Mouse (Mus musculus): ENCODE results near the gene Lrmda. TPM values are rescaled to one million over a fixed set of nuclear protein-coding genes. Genes with fewer than 3 reads are reported as not detected.
A peak's percentile ranks its signal among the peaks of the same experiment; 100 is the strongest.

Lrmda gene
- polyA plus RNA-seq, 1 experiment from 2014 or later, result 0.95 TPM

DNA sequence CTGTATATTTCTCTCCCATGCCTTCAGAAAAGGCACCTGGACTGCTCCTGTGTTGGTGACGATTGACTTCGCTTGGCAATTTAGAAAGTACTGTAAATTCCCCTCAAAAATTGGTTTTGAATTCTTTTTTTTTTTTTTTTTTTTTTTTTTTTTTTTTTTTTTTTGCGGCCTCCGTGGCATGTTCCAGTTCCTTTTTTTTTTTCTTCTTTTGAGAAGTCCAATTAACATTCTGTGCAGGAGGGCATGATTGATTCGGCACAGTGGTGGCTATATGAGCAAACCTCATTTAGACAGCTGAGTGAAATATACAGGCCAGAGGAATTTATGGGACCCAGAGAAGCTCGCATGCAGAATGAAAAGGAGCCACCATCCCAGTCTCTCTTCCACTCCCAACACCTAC lies 288.5 kb downstream of the Lrmda start:
- Histone ChIP-seq H3K4me2 (ENCODE audit: low read length) (no peak overlapping the region), H3K27ac (replicated peaks in 1 of 2; ENCODE audit: control insufficient read depth in 1 of 2, insufficient read depth in 1 of 2, low read depth in 2 of 2, low read length in 2 of 2) (no peak overlapping the region), H3K4me1 (ENCODE audit: control insufficient read depth in 2 of 2, insufficient read depth in 2 of 2, low read length in 2 of 2) (no peaks in the 10 kb centered on the region), H3K9me3 (ENCODE audit: control insufficient read depth, low read length) (no peaks in the 10 kb centered on the region), H3K4me3 (ENCODE audit: control insufficient read depth in 1 of 2, insufficient read depth in 1 of 2, low read depth in 1 of 2, low read length in 2 of 2) (no peak overlapping the region), H3K36me3 (ENCODE audit: control insufficient read depth, insufficient read depth, low read length) (no peaks in the 10 kb centered on the region), H3K27me3 (ENCODE audit: control insufficient read depth, insufficient read depth, low read length) (no peaks in the 10 kb centered on the region), H3K9ac (ENCODE audit: low read length) (no peak overlapping the region)
- ATAC-seq (ENCODE audit: insufficient number of reproducible peaks, insufficient read depth, low FRiP score, low read depth), result no peak
- 77% methylated on average over 6 of the region's 6 CpGs for WGBS

DNA sequence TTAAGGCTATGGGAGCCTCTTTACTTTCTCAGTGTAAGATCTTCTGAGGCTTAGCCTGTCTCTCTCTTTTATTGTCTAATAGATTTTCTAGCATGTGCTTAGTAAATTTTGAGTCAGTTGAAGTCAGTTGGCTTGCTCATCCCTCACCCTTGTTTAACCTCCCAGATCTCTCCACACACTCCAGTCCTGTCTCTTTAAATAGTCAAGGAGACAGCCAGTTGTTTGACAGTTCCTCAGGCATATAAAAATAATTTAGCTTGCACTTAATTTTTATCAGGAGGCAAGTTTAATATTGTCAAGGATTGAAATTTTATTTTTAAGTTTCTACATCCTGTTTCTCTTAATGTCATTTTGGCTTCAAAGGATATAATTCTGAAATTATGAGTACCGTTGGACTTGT lies 303.5 kb downstream of the Lrmda start:
- ATAC-seq (ENCODE audit: insufficient number of reproducible peaks, insufficient read depth, low FRiP score, low read depth), result no peak
- Histone ChIP-seq H3K9me3 (ENCODE audit: control insufficient read depth, low read length) (no peaks in the 10 kb centered on the region), H3K4me2 (ENCODE audit: low read length) (no peak overlapping the region), H3K4me1 (ENCODE audit: control insufficient read depth in 2 of 2, insufficient read depth in 2 of 2, low read length in 2 of 2) (peaks cover 0 to 7% of the 10 kb centered on the region in 2 experiments; a peak in 2 of 4 replicates), H3K9ac (ENCODE audit: low read length) (no peak overlapping the region), H3K27ac (replicated peaks in 1 of 2; ENCODE audit: control insufficient read depth in 1 of 2, insufficient read depth in 1 of 2, low read depth in 2 of 2, low read length in 2 of 2) (no peak overlapping the region), H3K36me3 (ENCODE audit: control insufficient read depth, insufficient read depth, low read length) (no peaks in the 10 kb centered on the region), H3K4me3 (ENCODE audit: control insufficient read depth in 1 of 2, insufficient read depth in 1 of 2, low read depth in 1 of 2, low read length in 2 of 2) (no peak overlapping the region), H3K27me3 (ENCODE audit: control insufficient read depth, insufficient read depth, low read length) (0 out of 2 replicates have a peak, but pooled peaks cover 7% of the 10 kb centered on the region)
- 81% methylated on average over 1 of the region's 1 CpGs for WGBS

DNA sequence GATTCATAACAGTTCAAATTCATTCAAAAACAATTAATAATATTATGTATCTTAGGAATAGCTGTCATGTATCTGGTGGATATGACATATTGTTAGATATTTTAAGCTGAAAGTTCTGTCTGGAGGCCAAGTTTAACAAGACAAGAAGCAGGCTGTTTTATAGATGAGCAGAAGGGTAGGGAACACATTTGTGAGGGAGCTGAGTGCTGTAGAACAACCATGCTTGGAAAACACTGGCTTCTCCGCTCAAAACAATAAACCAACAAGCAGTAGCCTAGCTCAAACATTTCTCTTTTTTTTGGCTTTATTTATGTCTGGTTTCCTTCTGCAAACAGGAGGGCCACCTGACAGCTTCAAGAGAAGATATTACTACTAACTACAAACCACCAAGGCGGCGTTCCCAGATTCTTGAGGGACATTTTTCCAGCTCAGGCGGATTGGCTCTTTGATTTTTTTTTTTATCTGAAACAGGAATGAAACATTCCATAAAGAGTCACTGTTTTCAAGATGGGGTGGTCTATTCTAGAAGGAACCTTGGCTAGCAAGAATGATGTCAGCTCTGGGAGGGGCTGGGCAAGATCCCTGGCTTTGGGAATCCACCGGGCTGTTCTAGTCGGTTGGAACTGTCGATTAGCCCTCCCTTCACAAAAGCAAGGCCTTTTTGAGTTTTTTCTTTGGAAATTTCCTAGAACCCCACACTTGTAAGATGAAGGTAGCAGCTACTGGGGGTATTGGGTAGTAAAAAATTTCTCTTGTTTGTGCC lies 304.2 kb downstream of the Lrmda start:
- H3K4me1 ChIP-seq (ENCODE audit: control insufficient read depth in 2 of 2, insufficient read depth in 2 of 2, low read length in 2 of 2), result peaks cover 0 to 7% of the 10 kb centered on the region in 2 experiments; a peak in 2 of 4 replicates
- H3K36me3 ChIP-seq (ENCODE audit: control insufficient read depth, insufficient read depth, low read length), result no peaks in the 10 kb centered on the region
- H3K4me2 ChIP-seq (ENCODE audit: low read length), result no peak overlapping the region
- H3K9me3 ChIP-seq (ENCODE audit: control insufficient read depth, low read length), result no peaks in the 10 kb centered on the region
- 64% methylated on average over 7 of the region's 7 CpGs for WGBS
- H3K27ac ChIP-seq (replicated peaks in 1 of 2; ENCODE audit: control insufficient read depth in 1 of 2, insufficient read depth in 1 of 2, low read depth in 2 of 2, low read length in 2 of 2), result no peak overlapping the region
- 0 out of 2 replicates have a peak, but pooled peaks cover 7% of the 10 kb centered on the region for H3K27me3 ChIP-seq (ENCODE audit: control insufficient read depth, insufficient read depth, low read length)
- no peak overlapping the region for H3K4me3 ChIP-seq (ENCODE audit: control insufficient read depth in 1 of 2, insufficient read depth in 1 of 2, low read depth in 1 of 2, low read length in 2 of 2)
- no peak for ATAC-seq (ENCODE audit: insufficient number of reproducible peaks, insufficient read depth, low FRiP score, low read depth)
- H3K9ac ChIP-seq (ENCODE audit: low read length), result no peak overlapping the region

DNA sequence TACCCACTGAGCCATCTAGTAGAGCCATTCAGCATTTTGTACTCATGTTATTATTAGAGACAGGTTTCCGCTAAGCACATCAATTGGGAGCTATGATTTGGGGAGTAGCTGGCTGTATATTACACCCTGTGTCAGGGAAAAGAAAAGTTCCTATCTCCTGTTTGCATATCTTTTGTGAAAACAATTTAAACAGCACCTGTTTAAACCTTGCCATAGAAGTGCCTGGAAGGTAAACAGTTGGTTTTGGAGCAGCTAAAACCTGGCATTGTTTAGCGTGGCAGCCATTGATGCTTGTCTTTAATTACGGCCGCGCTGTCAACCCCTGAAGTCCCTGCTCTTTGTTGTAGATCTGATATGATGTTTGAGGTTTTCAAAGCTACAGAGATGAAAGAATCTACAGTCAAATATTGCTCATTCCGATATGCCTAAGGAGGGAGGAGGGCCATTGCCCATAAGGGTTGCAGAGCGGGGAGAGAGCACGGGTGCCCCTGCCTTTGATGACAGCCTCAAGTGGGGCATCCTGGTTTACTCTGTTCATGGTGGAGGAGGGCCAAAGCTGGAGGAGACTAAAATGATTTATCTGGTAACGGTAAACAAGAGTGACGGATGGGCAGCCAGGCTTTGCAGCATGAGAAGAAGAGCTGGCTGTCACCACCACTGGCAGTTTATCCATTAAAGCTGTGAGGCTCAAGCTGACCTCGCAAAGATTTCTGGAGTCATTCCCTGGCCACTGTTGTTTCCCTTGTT lies 306.9 kb downstream of the Lrmda start:
- H3K27me3 ChIP-seq (ENCODE audit: control insufficient read depth, insufficient read depth, low read length), result 0 out of 2 replicates have a peak, but pooled peaks cover 7% of the 10 kb centered on the region
- no peaks in the 10 kb centered on the region for H3K9me3 ChIP-seq (ENCODE audit: control insufficient read depth, low read length)
- no peaks in the 10 kb centered on the region for H3K36me3 ChIP-seq (ENCODE audit: control insufficient read depth, insufficient read depth, low read length)
- peak overlapping the region; percentile 21; the same call in 1 of the 2 replicates for H3K4me2 ChIP-seq (ENCODE audit: low read length)
- no peak overlapping the region for H3K27ac ChIP-seq (replicated peaks in 1 of 2; ENCODE audit: control insufficient read depth in 1 of 2, insufficient read depth in 1 of 2, low read depth in 2 of 2, low read length in 2 of 2)
- no peak overlapping the region for H3K4me3 ChIP-seq (ENCODE audit: control insufficient read depth in 1 of 2, insufficient read depth in 1 of 2, low read depth in 1 of 2, low read length in 2 of 2)
- H3K9ac ChIP-seq (ENCODE audit: low read length), result no peak overlapping the region
- H3K4me1 ChIP-seq (ENCODE audit: control insufficient read depth in 2 of 2, insufficient read depth in 2 of 2, low read length in 2 of 2), result peaks cover 0 to 7% of the 10 kb centered on the region in 2 experiments; a peak in 2 of 4 replicates
- 38% methylated on average over 11 of the region's 11 CpGs for WGBS
- ATAC-seq (ENCODE audit: insufficient number of reproducible peaks, insufficient read depth, low FRiP score, low read depth), result no peak

DNA sequence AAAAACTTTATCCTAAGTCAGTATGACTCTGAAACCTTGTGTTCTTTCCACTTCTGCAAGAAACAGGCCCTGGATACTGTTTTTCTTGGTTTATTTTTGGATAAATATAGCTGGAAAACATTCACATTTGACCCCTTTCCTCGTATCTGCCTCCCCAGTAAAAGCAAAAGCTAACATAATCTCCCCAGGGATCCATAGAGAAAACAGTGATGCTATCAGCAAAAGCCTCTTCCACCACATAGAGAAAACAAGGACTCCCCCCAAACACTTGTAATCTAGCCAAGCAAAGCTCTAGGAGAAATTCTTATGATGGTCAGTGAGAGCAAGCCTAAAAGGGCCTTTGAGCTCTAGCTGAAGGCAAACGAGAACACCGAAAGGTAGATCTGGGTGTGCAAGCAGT lies 309.7 kb downstream of the Lrmda start:
- WGBS, result 75% methylated on average over 3 of the region's 3 CpGs

DNA sequence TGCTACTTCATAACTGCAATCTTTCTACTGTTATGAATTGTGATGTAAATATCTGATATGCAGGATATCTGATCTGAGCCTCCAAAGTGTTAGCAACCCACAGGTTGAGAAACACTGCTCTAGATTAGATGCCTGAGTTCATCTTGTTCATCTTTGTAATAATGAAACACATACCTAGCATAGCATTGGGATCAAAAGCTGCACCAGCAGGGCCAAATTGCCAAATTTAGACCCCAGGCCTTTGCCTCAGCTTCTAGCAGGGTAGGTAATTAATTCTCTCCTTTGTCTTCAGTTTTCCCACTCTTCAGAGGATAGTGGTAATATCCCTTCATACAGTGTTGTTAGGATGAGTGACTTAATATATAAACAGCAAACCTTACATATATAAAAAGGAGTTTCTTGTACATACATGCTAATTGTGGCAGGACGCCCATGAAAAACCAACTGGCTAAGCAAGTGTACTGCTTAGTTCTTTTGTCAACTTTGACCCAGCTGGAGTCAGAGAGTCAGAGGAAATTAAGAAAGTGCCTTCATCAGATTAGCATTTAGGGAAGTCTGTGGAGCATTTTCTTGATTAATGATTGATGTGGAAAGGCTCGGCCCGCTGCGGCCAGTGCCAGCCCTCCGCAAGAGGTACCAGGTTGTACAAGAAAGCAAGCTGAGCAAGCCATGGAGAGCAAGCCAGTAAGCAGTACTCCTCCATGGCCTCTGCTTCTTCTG lies 315.7 kb downstream of the Lrmda start:
- no peak for ATAC-seq (ENCODE audit: insufficient number of reproducible peaks, insufficient read depth, low FRiP score, low read depth)
- Histone ChIP-seq H3K27me3 (ENCODE audit: control insufficient read depth, insufficient read depth, low read length) (no peaks in the 10 kb centered on the region), H3K9me3 (ENCODE audit: control insufficient read depth, low read length) (no peaks in the 10 kb centered on the region), H3K4me3 (ENCODE audit: control insufficient read depth in 1 of 2, insufficient read depth in 1 of 2, low read depth in 1 of 2, low read length in 2 of 2) (no peak overlapping the region), H3K9ac (ENCODE audit: low read length) (no peak overlapping the region), H3K4me1 (ENCODE audit: control insufficient read depth in 2 of 2, insufficient read depth in 2 of 2, low read length in 2 of 2) (no peaks in the 10 kb centered on the region), H3K4me2 (ENCODE audit: low read length) (no peak overlapping the region), H3K27ac (replicated peaks in 1 of 2; ENCODE audit: control insufficient read depth in 1 of 2, insufficient read depth in 1 of 2, low read depth in 2 of 2, low read length in 2 of 2) (no peak overlapping the region), H3K36me3 (ENCODE audit: control insufficient read depth, insufficient read depth, low read length) (no peaks in the 10 kb centered on the region)
- WGBS, result 90% methylated on average over 5 of the region's 5 CpGs

More for the DNA sequence above, 309.7 kb downstream of the Lrmda start:
- H3K27ac ChIP-seq (replicated peaks in 1 of 2; ENCODE audit: control insufficient read depth in 1 of 2, insufficient read depth in 1 of 2, low read depth in 2 of 2, low read length in 2 of 2), result no peak overlapping the region
- ATAC-seq (ENCODE audit: insufficient number of reproducible peaks, insufficient read depth, low FRiP score, low read depth), result no peak
- H3K4me3 ChIP-seq (ENCODE audit: control insufficient read depth in 1 of 2, insufficient read depth in 1 of 2, low read depth in 1 of 2, low read length in 2 of 2), result no peak overlapping the region
- H3K27me3 ChIP-seq (ENCODE audit: control insufficient read depth, insufficient read depth, low read length), result 0 out of 2 replicates have a peak, but pooled peaks cover 7% of the 10 kb centered on the region
- H3K4me2 ChIP-seq (ENCODE audit: low read length), result no peak overlapping the region
- H3K9me3 ChIP-seq (ENCODE audit: control insufficient read depth, low read length), result no peaks in the 10 kb centered on the region
- peaks cover 0 to 7% of the 10 kb centered on the region in 2 experiments; a peak in 2 of 4 replicates for H3K4me1 ChIP-seq (ENCODE audit: control insufficient read depth in 2 of 2, insufficient read depth in 2 of 2, low read length in 2 of 2)
- H3K9ac ChIP-seq (ENCODE audit: low read length), result no peak overlapping the region
- H3K36me3 ChIP-seq (ENCODE audit: control insufficient read depth, insufficient read depth, low read length), result no peaks in the 10 kb centered on the region

DNA sequence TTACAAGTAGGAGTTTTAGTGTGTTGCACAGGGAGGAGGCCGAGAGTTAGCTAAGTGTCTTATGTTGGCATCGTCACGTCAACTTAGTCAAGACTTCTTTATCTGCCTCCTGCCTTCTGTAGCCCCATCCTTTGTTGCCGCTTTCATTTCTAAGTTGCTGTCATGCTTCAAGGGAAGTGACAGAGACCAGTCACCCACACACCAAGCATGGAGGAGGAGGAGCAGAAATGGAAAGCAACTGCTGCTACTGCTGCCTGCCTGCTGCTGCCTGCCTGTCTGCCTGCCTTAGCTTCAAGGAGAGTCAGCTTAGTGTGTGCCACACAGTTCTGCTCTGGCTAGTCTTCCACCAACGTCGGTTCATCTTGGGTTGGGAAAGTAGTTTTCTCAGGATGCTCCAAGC lies 319.7 kb downstream of the Lrmda start:
- Histone ChIP-seq H3K9me3 (ENCODE audit: control insufficient read depth, low read length) (no peaks in the 10 kb centered on the region), H3K4me2 (ENCODE audit: low read length) (no peak overlapping the region), H3K4me1 (ENCODE audit: control insufficient read depth in 2 of 2, insufficient read depth in 2 of 2, low read length in 2 of 2) (no peaks in the 10 kb centered on the region), H3K9ac (ENCODE audit: low read length) (no peak overlapping the region), H3K4me3 (ENCODE audit: control insufficient read depth in 1 of 2, insufficient read depth in 1 of 2, low read depth in 1 of 2, low read length in 2 of 2) (no peak overlapping the region), H3K27me3 (ENCODE audit: control insufficient read depth, insufficient read depth, low read length) (no peaks in the 10 kb centered on the region), H3K36me3 (ENCODE audit: control insufficient read depth, insufficient read depth, low read length) (no peaks in the 10 kb centered on the region), H3K27ac (replicated peaks in 1 of 2; ENCODE audit: control insufficient read depth in 1 of 2, insufficient read depth in 1 of 2, low read depth in 2 of 2, low read length in 2 of 2) (no peak overlapping the region)
- 51% methylated on average over 6 of the region's 6 CpGs for WGBS
- ATAC-seq (ENCODE audit: insufficient number of reproducible peaks, insufficient read depth, low FRiP score, low read depth), result no peak

Measured in heart, embryonic 14.5 days (tissue).